Comparison of ENCODE assay signal across 9 mouse cellular contexts in the genomic region with DNA sequence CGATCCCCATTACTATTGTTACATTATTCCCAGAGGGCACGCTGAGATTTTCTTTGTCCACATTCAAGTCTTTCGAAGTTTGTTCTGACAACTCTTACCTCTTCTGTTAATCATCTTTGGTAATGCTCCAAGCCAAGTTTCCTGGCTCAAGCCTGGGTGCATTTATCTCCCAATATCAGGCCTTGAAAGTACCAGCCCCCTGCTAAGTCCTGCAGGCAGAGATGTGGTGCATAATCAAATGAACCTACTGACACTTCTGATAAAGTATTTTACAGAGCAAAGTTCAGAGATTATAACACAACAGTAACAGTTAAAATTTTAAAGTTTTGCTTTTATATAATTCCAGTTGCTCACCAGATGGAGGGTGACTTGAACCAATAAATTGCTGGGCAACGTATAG. TPM values are rescaled to one million over a fixed set of nuclear protein-coding genes. Genes with fewer than 3 reads are reported as not detected.
DNase-seq lines count a peak whose midpoint lies in the region; ATAC-seq and TF ChIP-seq lines count a peak whose summit lies in the region.
"Had no signal": no experiment of that assay in that cellular context is flagged by ENCODE, and none has a peak within 500 bp of the region (broad histone marks: within the 10 kb centered on the region; RNA-seq: fewer than 3 reads in every experiment).

No protein-coding gene starts in this region.

- no peak for DNase-seq in lung, postnatal 0 days (ENCODE audit: low spot score)
- DNase-seq in lung, adult 18-20 months = no peak
- no peak for DNase-seq in forebrain, embryonic 14.5 days (ENCODE audit: low spot score)
- DNase-seq in stomach, postnatal 0 days (ENCODE audit: low spot score) = no peak
- no peak for DNase-seq in right cerebral cortex, postnatal 36 days (ENCODE audit: low spot score in 2 of 2)

- H3K27me3 ChIP-seq in lung, postnatal 0 days (replicated peaks; ENCODE audit: insufficient read depth, low read length) = no peaks in the 10 kb centered on the region
- H3K27me3 ChIP-seq in forebrain, embryonic 14.5 days (replicated peaks; ENCODE audit: control insufficient read depth, insufficient read depth, low read length) = no peaks in the 10 kb centered on the region
- H3K27me3 ChIP-seq in liver, embryonic 12.5 days (replicated peaks) = no peaks in the 10 kb centered on the region
- no peaks in the 10 kb centered on the region for H3K27me3 ChIP-seq in stomach, postnatal 0 days (ENCODE audit: control insufficient read depth, insufficient read depth, low read length)

- H3K4me1 ChIP-seq in lung, postnatal 0 days (ENCODE audit: insufficient read depth, low read depth, low read length) = peaks cover 8% of the 10 kb centered on the region; the same call in 1 of the 2 replicates
- H3K4me1 ChIP-seq in forebrain, embryonic 14.5 days (ENCODE audit: control insufficient read depth, insufficient read depth, low read length) = peaks cover 8% of the 10 kb centered on the region
- H3K4me1 ChIP-seq in liver, embryonic 12.5 days = peaks cover 25% of the 10 kb centered on the region
- 0 out of 2 replicates have a peak, but pooled peaks cover 3% of the 10 kb centered on the region for H3K4me1 ChIP-seq in stomach, postnatal 0 days (replicated peaks; ENCODE audit: control insufficient read depth, insufficient read depth)

- no peak overlapping the region for H3K9ac ChIP-seq in lung, postnatal 0 days (replicated peaks; ENCODE audit: low read depth)
- peak overlapping the region; percentile 54; the same call in 1 of the 2 replicates for H3K9ac ChIP-seq in forebrain, embryonic 14.5 days (ENCODE audit: low read length)
- peak overlapping the region; percentile 67 for H3K9ac ChIP-seq in liver, embryonic 12.5 days
- H3K9ac ChIP-seq in stomach, postnatal 0 days (ENCODE audit: low read length) = no peak overlapping the region

- H3K4me2 ChIP-seq in lung, postnatal 0 days (replicated peaks; ENCODE audit: low read depth, low read length) = peak overlapping the region; percentile 60
- H3K4me2 ChIP-seq in forebrain, embryonic 14.5 days (ENCODE audit: low read length) = peak overlapping the region; percentile 67
- peak overlapping the region; percentile 85 for H3K4me2 ChIP-seq in liver, embryonic 12.5 days
- peak overlapping the region; percentile 64; the same call in 1 of the 2 replicates for H3K4me2 ChIP-seq in stomach, postnatal 0 days (replicated peaks; ENCODE audit: low read depth)

- 31% methylated on average over 4 of the region's 4 CpGs for WGBS in lung, postnatal 0 days
- 19% methylated on average over 4 of the region's 4 CpGs for WGBS in forebrain, embryonic 14.5 days
- WGBS in liver, embryonic 12.5 days (ENCODE audit: insufficient replicate concordance) = 23% methylated on average over 4 of the region's 4 CpGs
- 25% methylated on average over 4 of the region's 4 CpGs for WGBS in stomach, postnatal 0 days

- no peaks in the 10 kb centered on the region for H3K36me3 ChIP-seq in lung, postnatal 0 days (ENCODE audit: insufficient read depth, low read length)
- no peaks in the 10 kb centered on the region for H3K36me3 ChIP-seq in forebrain, embryonic 14.5 days (ENCODE audit: control insufficient read depth, insufficient read depth, low read length)
- H3K36me3 ChIP-seq in liver, embryonic 12.5 days = no peaks in the 10 kb centered on the region
- no peaks in the 10 kb centered on the region for H3K36me3 ChIP-seq in stomach, postnatal 0 days (ENCODE audit: control insufficient read depth, insufficient read depth, low read length)

- H3K4me3 ChIP-seq in lung, postnatal 0 days (ENCODE audit: low read depth, low read length) = no peak overlapping the region
- peak overlapping the region; percentile 56 for H3K4me3 ChIP-seq in forebrain, embryonic 14.5 days (ENCODE audit: low read depth, low read length)
- peak overlapping the region; percentile 65 for H3K4me3 ChIP-seq in liver, embryonic 12.5 days
- H3K4me3 ChIP-seq in stomach, postnatal 0 days (ENCODE audit: low read depth, low read length) = no peak overlapping the region

- no peak overlapping the region for H3K27ac ChIP-seq in lung, postnatal 0 days (ENCODE audit: low read length)
- H3K27ac ChIP-seq in forebrain, embryonic 14.5 days (ENCODE audit: low read depth, low read length) = no peak overlapping the region
- peak overlapping the region; percentile 2; the same call in 1 of the 2 replicates for H3K27ac ChIP-seq in liver, embryonic 12.5 days
- no peak overlapping the region for H3K27ac ChIP-seq in stomach, postnatal 0 days (replicated peaks)

- no peak for TF ChIP-seq EP300 in lung, postnatal 0 days (IDR thresholded peaks at IDR 0.05)
- no peak for TF ChIP-seq EP300 in stomach, postnatal 0 days (optimal IDR thresholded peaks at IDR 0.05)

- no peak for ATAC-seq in lung, postnatal 0 days
- no peak for ATAC-seq in forebrain, embryonic 14.5 days
- ATAC-seq in liver, embryonic 12.5 days = no peak
- ATAC-seq in stomach, postnatal 0 days (ENCODE audit: low FRiP score, low TSS enrichment) = no peak
- ATAC-seq in erythroid progenitor cell, adult 5-6 weeks (replicated peaks; ENCODE audit: low FRiP score, poor library complexity, severe bottlenecking) = no peak

- TF ChIP-seq CTCF in lung, postnatal 0 days (IDR thresholded peaks at IDR 0.05) = no peak
- TF ChIP-seq CTCF in stomach, postnatal 0 days (IDR thresholded peaks at IDR 0.05; ENCODE audit: low read depth) = no peak

- H3K9me3 ChIP-seq in lung, postnatal 0 days (ENCODE audit: low read length) = no peaks in the 10 kb centered on the region
- no peaks in the 10 kb centered on the region for H3K9me3 ChIP-seq in forebrain, embryonic 14.5 days (replicated peaks; ENCODE audit: control insufficient read depth, low read length)
- no peaks in the 10 kb centered on the region for H3K9me3 ChIP-seq in liver, embryonic 12.5 days (replicated peaks)
- no peaks in the 10 kb centered on the region for H3K9me3 ChIP-seq in stomach, postnatal 0 days (ENCODE audit: control insufficient read depth, low read length)

RNA-seq across cellular contexts. Expression of a gene that starts 4.2 kb away (rescaled TPM):
- not detected in 2 replicates for polyA plus RNA-seq in lung, postnatal 0 days (2015; fragmentation: Nextera tagmentation; extraction: Ambion mirVana)
- polyA plus RNA-seq in forebrain, embryonic 14.5 days (2014; fragmentation: Nextera tagmentation; extraction: Ambion mirVana) = 3.7 and 4.2 TPM in 2 replicates
- polyA plus RNA-seq in liver, embryonic 12.5 days (2016; fragmentation: Nextera tagmentation; extraction: Ambion mirVana) = 1.5 and 1.7 TPM in 2 replicates
- polyA plus RNA-seq in stomach, postnatal 0 days (2015; fragmentation: Nextera tagmentation; extraction: Ambion mirVana) = 0.85 and 1.5 TPM in 2 replicates
- 989 and 1,130 TPM in 2 replicates for total RNA-seq in erythroid progenitor cell, adult 5-6 weeks (2015; ENCODE audit: low replicate concordance)
- 1,595 and 2,060 TPM in 2 replicates for total RNA-seq in erythroid progenitor cell, adult 5-6 weeks (2017; ENCODE audit: low replicate concordance)

RNA-seq across cellular contexts. Expression of a gene that starts 4.5 kb away (rescaled TPM):
- polyA plus RNA-seq in lung, postnatal 0 days (2015; fragmentation: Nextera tagmentation; extraction: Ambion mirVana) = 5.4 TPM in 1 of 2 replicates, not detected in the other
- polyA plus RNA-seq in forebrain, embryonic 14.5 days (2014; fragmentation: Nextera tagmentation; extraction: Ambion mirVana) = 13.2 and 45.9 TPM in 2 replicates
- polyA plus RNA-seq in liver, embryonic 12.5 days (2016; fragmentation: Nextera tagmentation; extraction: Ambion mirVana) = 13.8 and 17.6 TPM in 2 replicates
- 8.8 and 14.4 TPM in 2 replicates for polyA plus RNA-seq in stomach, postnatal 0 days (2015; fragmentation: Nextera tagmentation; extraction: Ambion mirVana)
- 22.6 and 24.1 TPM in 2 replicates for total RNA-seq in erythroid progenitor cell, adult 5-6 weeks (2015; ENCODE audit: low replicate concordance)
- total RNA-seq in erythroid progenitor cell, adult 5-6 weeks (2017; ENCODE audit: low replicate concordance) = 2,450 and 5,888 TPM in 2 replicates

RNA-seq across cellular contexts. Expression of a gene that starts 5.8 kb away (rescaled TPM):
- polyA plus RNA-seq in lung, postnatal 0 days (2015; fragmentation: Nextera tagmentation; extraction: Ambion mirVana) = 2.0 TPM in 1 of 2 replicates, not detected in the other
- polyA plus RNA-seq in forebrain, embryonic 14.5 days (2014; fragmentation: Nextera tagmentation; extraction: Ambion mirVana) = 7.3 and 11.0 TPM in 2 replicates
- 8.3 and 14.2 TPM in 2 replicates for polyA plus RNA-seq in liver, embryonic 12.5 days (2016; fragmentation: Nextera tagmentation; extraction: Ambion mirVana)
- 1.1 and 4.1 TPM in 2 replicates for polyA plus RNA-seq in stomach, postnatal 0 days (2015; fragmentation: Nextera tagmentation; extraction: Ambion mirVana)
- 64.9 and 143 TPM in 2 replicates for total RNA-seq in erythroid progenitor cell, adult 5-6 weeks (2015; ENCODE audit: low replicate concordance)
- total RNA-seq in erythroid progenitor cell, adult 5-6 weeks (2017; ENCODE audit: low replicate concordance) = 379 and 793 TPM in 2 replicates

RNA-seq across cellular contexts. Expression of a gene that starts 10.1 kb away (rescaled TPM):
- polyA plus RNA-seq in lung, postnatal 0 days (2015; fragmentation: Nextera tagmentation; extraction: Ambion mirVana) = 0.66 and 0.67 TPM in 2 replicates
- polyA plus RNA-seq in forebrain, embryonic 14.5 days (2014; fragmentation: Nextera tagmentation; extraction: Ambion mirVana) = 2.5 and 3.9 TPM in 2 replicates
- polyA plus RNA-seq in liver, embryonic 12.5 days (2016; fragmentation: Nextera tagmentation; extraction: Ambion mirVana) = 6.4 and 6.5 TPM in 2 replicates
- 0.56 and 1.0 TPM in 2 replicates for polyA plus RNA-seq in stomach, postnatal 0 days (2015; fragmentation: Nextera tagmentation; extraction: Ambion mirVana)
- 396 and 580 TPM in 2 replicates for total RNA-seq in erythroid progenitor cell, adult 5-6 weeks (2015; ENCODE audit: low replicate concordance)
- total RNA-seq in erythroid progenitor cell, adult 5-6 weeks (2017; ENCODE audit: low replicate concordance) = 1,330 and 1,438 TPM in 2 replicates

RNA-seq across cellular contexts. Expression of a gene that starts 13.8 kb away (rescaled TPM):
- not detected in 2 replicates for polyA plus RNA-seq in lung, postnatal 0 days (2015; fragmentation: Nextera tagmentation; extraction: Ambion mirVana)
- not detected in 2 replicates for polyA plus RNA-seq in forebrain, embryonic 14.5 days (2014; fragmentation: Nextera tagmentation; extraction: Ambion mirVana)
- polyA plus RNA-seq in liver, embryonic 12.5 days (2016; fragmentation: Nextera tagmentation; extraction: Ambion mirVana) = not detected in 2 replicates
- not detected in 2 replicates for polyA plus RNA-seq in stomach, postnatal 0 days (2015; fragmentation: Nextera tagmentation; extraction: Ambion mirVana)
- not detected in 2 replicates for total RNA-seq in erythroid progenitor cell, adult 5-6 weeks (2015; ENCODE audit: low replicate concordance)
- not detected in 2 replicates for total RNA-seq in erythroid progenitor cell, adult 5-6 weeks (2017; ENCODE audit: low replicate concordance)
- total RNA-seq: adrenal gland, postnatal 36 days had no signal
- polyA plus RNA-seq: gonadal fat pad, adult 2 months had no signal

Comparison
In these comparisons a context has a peak if more than half of its experiments do, and no peak if none do; other contexts are left out.
1. H3K4me3 ChIP-seq: peak in forebrain, embryonic 14.5 days (single experiment) and liver, embryonic 12.5 days (single experiment); none in lung, postnatal 0 days (single experiment) and stomach, postnatal 0 days (single experiment).
2. H3K9ac ChIP-seq: peak in forebrain, embryonic 14.5 days (single experiment) and liver, embryonic 12.5 days (single experiment); none in lung, postnatal 0 days (single experiment) and stomach, postnatal 0 days (single experiment).
3. Peak in every context shown above with its lines, with median percentiles within 50 percentile points of each other: H3K4me2 ChIP-seq.